Mouse (Mus musculus) mesoderm, embryonic 11.5 days (tissue): ENCODE measurements around the gene Izumo4.

Source experiments
- DNase-seq: peaks from one replicate; pipeline ENCODE4 v3.0.0-alpha.2; 2012; ENCODE audit warnings: low read depth, low spot score

Izumo4 gene

GRCm38 (mm10) chr10:80669737-80670485, 32.1 kb upstream of the Izumo4 start:
- no peak for DNase-seq

- no peak for DNase-seq
Measured at GRCm38 (mm10) chr10:80670531-80670930, 31.5 kb upstream of the Izumo4 start.

DNA sequence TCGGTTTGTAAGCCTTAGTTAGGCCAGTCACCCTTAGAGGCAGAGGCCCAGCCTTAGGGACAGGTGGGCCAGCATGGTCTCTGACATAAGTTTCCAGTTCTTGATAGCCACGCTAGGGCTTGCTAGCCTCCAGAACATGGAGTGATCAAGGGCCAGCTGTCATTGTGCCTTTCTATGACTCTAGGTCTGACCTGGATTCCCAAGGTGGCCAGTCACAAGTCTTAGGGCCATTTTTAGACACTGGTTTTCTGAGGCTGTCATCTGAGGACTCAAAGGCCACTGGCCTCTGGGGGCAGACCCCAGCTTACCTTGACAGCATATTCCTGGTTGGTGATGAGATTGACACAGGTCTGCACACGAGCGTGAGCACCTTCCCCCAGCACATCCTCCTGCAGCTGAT, 30.7 kb upstream of the Izumo4 start:
- no peak for DNase-seq

- DNase-seq: no peak
Measured at GRCm38 (mm10) chr10:80671936-80672690, 29.9 kb upstream of the Izumo4 start.

DNA sequence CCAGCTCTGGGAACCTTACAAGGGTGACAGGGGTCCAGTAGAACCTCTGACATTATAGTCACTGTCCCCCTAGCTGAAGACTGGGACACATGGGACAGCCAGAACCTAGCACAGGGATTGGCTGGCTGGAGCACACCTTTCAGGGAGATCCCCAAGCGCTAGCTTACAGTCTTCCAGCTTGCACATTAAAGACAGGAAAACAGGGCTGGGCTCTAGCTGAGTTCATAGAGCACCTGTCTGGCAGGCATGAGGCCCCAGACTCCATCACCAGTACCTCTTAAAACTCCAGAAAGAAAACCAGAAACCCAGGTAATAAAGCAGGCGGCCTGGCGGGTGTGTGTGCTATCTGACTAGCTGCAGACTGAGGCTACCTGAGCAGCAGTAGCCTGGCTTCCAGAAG, 28.3 kb upstream of the Izumo4 start:
- DNase-seq: no peak

- DNase-seq: no peak
Measured at GRCm38 (mm10) chr10:80674161-80674711, 27.7 kb upstream of the Izumo4 start.

GRCm38 (mm10) chr10:80674851-80675404, 27.1 kb upstream of the Izumo4 start:
- DNase-seq: no peak

- DNase-seq: no peak
Measured at GRCm38 (mm10) chr10:80675405-80676197, 26.4 kb upstream of the Izumo4 start.

GRCm38 (mm10) chr10:80676198-80676928, 25.6 kb upstream of the Izumo4 start:
- peak; percentile 100 for DNase-seq

GRCm38 (mm10) chr10:80677128-80677875, 24.7 kb upstream of the Izumo4 start:
- no peak for DNase-seq

DNA sequence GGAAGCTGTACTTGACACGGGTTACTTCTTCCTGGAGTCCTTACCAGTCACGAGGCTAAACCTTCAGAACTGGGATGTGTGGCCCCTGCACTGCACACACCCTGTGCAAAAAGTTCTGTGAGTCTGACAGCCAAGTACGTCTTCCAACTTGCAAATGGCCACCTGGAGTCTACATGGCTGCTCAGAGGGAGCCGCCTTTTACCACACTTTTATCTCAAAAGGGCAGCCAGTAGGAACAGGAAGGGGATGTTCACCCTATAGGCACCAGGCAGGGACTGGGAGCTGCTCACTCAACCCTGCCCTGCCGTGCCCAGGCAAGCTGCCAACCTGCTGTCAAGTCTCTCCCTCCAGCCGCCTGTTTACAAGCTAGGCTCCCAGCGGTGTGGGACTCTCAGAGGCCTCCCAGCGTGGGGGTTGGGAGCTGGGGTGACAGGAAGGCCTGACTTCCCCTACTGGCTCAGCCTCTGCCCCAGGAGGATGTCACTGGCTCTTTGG, 24.0 kb upstream of the Izumo4 start, which contains the start of gene Mknk2:
TSS of gene Mknk2 (minus strand) at position 171 of the 495 bp plus-strand sequence.
- DNase-seq: no peak

GRCm38 (mm10) chr10:80678601-80679377, 23.2 kb upstream of the Izumo4 start:
- no peak for DNase-seq

DNA sequence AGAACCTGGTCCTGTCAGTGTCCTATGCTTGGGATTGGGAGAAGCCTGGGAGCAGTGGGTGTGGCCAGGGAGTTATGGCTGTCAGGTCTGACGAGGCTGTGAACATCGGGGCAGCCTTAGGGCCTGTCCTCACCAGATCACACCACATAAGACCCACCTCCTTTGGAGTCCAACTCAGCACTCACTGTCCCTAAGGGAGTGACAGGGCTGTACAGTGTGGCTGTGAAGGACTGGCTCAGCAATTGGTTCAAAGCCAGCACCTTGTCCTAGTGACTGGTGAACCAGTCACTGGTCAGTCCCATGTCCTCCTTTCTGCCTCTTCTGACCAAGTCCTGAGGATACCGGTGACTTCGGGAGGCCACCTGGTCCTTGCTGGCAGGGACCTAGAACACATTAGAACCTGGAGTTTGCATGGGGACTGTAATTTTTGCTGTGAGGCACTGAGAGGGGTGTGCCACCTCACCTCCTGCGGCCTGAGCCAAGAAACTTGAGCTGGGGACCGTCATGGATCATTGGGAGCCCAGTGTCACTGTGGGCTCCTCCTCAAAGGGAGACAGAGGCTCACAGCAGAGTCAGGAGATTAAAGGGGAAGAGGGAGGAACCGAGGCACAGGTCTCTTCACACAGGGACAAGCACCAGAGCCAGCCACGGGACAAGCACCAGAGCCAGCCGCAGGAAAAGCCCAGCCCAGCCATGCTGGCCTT, 22.3 kb upstream of the Izumo4 start:
- no peak for DNase-seq

DNA sequence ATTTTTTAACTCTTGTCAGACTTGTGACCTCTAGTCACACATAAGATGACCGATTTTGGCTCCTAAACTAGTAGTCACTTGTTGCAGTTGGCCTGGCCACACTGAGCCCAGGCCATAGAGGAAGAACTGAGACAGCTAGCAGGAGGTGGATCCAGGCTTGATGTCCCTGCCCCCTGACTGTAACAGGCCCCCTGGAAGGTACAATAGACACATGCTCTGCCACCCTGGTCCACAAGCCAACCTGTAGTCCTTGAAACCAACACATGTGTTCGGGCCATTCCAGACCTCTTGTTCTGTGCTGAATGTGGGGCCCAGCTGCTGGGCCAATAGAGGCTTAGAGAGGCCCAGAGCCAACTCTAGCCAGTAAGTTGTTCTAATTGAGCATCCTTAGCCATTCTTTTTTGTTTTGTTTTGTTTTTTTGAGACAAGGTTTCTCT, 21.7 kb upstream of the Izumo4 start:
- DNase-seq: no peak

DNA sequence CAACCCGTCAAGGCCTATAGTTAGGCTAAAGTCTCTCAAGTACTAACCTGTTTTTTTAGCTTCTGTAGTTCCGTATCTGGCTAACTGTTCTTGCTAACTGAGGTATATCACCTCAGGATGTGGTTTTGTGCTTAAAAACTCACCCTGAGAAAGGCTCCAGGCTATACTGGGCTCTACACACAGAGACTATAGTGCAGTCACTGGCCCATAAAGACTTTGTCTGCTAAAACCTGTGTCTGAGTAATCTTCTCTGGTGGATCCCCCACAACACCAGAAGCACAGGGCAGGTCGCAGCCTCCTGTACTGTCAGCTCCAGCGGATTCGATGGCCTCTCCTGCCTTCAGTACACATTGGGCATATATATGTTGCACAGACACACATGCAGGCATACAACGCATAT, 20.0 kb upstream of the Izumo4 start:
- DNase-seq: no peak

- no peak for DNase-seq
Measured at GRCm38 (mm10) chr10:80683647-80684046, 18.3 kb upstream of the Izumo4 start.

DNA sequence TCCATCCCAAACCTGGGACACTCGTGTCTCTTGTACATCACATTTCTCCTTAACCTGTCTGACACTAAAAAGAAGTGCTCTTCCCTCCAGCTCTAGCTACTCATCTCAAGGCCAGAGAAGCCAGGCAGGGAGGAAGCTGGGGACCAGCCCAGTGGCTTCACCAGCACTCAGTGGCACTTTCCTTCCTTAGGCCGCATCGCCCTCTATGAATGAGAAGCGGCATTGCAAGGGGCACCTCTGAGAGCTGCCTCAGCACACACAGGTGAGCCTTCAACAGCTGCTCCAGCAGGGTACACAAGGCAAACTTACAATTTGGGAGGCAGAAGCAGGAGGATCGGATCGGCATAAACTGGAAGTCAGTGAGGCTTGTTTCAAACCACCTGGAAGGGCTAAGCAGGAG, 17.8 kb upstream of the Izumo4 start:
- DNase-seq: no peak

DNA sequence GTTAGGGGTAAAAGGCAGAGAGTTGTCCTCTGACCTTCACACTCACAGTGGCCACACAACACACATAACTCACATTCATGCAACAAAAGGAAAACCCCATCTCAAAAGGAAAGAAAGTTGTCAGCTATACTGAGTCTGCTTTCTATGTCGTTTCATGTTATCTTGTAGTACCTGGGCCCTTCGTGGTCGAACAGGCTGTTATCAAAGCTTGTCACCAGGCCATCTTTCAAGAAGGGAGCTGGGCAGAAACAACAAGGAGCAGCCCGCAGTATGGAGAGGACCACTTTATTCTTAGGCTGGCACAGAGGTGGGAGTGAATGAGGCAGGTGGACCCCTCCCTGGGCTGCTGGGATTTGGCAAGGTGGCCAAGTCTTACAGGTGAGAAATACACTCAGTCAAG, 17.0 kb upstream of the Izumo4 start:
- DNase-seq: no peak

DNA sequence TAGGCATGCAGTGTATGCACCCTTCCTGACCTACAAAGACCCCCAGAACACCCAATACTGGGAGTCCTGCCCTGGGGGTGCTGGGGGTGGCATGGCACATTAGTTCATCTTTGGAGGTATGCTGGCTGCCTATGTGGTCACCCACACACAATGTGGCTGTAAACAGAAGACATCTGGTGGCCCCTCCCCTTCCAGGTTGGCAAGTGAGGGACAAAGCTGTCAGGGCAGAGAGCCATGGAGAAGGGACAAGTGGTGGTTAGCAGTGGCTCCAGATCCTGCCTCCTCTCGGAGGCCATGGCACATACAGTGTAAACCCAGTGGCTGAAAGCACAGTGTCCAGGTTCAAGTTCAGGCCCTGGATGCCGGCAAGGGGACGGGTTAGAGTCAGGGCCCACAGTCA, 15.4 kb upstream of the Izumo4 start:
- DNase-seq: no peak
